Mouse (Mus musculus): ENCODE data around the gene Pramel6.
"Not testable (repeated sequence)": the region's sequence is repeated elsewhere in the genome, so short reads cannot be mapped to it uniquely, and the experiment has no call there.

Pramel6 gene

DNA sequence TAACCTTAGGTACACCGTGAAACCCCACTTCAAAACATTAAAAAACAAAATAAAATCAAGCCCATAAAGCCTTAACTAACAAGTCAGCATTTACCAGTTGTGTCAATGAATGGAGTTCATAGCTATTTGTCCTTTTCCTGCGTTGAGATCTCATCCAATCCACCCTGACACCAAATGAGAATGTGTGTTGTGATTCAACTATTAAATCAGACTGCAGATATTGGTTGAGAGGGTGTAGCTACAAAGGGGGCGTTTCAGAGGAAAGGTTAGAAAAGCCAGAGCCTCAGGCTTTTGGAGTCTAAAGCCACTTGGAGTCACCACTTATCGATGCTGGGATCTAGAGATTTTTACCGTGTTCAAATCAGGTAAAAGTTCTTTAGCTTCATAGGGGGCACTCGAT lies at the start of gene Pramel6:
Gene Pramel6, plus strand, starts transcription at position 301 of the 400 bp plus-strand sequence.
- DNase-seq (ENCODE audit: low spot score in 2 of 2), result no peak

DNA sequence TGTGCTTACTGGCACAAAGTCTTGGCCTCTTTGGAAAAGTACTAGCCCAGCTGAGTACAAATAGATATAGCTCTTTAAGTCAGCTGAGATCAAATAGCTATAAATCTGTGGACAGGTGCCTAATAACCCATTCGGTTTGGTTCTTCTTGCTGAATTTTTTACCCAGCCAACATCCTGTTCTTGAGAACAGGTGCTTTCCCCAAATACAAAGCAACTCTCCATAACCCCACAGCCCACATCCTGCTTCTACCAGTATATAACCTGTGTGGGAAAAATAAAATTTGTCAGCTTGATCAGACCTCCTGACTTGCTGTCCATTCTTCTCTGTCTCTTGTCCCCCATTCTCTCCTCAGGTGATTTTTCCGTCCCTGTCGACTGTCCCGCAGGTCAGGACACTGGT lies 44.6 kb upstream of the Pramel6 start:
- no peak for DNase-seq (ENCODE audit: low spot score in 2 of 2)

DNA sequence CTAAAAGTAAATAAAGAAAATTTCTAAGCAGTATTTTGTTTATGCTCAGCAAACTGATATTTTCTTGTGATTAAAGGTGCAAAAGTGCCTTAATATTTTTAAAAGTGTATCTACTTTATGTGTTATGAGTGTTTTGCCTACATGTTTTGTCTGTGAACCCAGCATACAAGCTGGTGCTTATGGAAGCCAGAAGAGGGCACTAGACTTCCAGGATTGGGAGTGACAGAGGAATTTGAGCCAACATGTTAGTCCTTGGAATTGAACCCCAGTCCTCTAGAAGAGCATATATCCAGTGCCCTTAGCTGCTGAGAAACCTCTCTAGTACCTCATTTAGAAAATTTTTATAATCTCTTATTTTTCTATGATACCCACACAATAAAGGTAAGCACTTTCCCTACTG lies 26.2 kb upstream of the Pramel6 start:
- DNase-seq (ENCODE audit: low spot score in 2 of 2), result no peak

DNA sequence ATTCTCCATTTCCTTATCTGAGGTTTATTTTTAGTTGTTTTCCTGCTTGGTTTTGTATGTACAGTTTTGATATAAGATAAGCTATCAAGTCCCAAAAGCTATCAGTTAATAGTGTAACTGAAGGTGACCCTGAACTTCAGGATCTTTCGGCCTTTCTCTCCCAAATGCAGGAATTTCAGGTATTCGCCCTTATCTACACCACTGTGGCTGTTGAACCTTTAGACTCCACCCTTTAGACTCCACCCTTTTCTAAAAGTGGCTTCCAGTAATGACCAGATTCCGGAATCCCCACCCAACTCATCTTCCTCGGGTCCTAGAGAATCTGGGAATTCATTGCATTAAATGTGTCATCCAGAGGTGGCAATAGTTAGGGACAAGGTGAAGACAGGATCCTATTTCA lies 25.2 kb upstream of the Pramel6 start:
- no peak for DNase-seq (ENCODE audit: low spot score in 2 of 2)

DNA sequence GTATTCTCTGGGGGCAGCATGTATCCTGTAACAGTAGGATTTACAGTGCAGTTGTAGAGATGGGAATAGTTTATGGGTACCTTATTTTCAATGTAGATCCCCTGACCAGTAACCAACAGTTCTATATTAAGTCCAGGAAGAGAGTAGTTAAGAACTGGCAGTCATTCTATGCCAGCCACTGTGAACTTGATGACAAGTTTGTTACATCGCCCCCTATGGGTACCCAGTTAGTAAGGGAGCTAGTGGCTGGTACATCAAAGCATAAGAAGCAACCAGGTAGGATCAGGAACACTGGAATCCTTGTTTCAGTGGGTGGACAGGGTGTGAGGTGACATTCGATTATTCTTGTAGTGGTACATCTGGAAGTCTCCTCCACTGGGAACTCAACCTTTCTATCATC lies 24.1 kb upstream of the Pramel6 start:
- no peak for DNase-seq (ENCODE audit: low spot score in 2 of 2)

DNA sequence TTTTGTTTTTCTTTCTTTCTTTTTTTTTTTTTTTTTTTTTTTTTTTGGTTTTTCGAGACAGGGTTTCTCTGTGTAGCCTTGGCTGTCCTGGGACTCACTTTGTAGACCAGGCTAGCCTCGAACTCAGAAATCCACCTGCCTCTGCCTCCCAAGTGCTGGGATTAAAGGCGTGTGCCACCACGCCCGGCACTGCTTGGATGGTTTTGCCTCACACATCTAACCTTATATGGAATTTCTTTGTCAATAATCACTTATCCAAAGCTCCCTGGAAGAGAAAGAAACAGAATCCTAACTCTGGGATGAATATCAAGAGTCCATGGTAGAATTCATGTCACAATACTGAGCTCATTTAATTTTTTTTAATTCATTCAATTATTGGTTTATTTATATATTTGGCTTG lies 9.4 kb upstream of the Pramel6 start, which contains the start of gene Pramel7:
Gene Pramel7, minus strand, starts transcription at position 101 of the 400 bp plus-strand sequence.
- not testable (repeated sequence) for DNase-seq (ENCODE audit: low spot score in 2 of 2)

DNA sequence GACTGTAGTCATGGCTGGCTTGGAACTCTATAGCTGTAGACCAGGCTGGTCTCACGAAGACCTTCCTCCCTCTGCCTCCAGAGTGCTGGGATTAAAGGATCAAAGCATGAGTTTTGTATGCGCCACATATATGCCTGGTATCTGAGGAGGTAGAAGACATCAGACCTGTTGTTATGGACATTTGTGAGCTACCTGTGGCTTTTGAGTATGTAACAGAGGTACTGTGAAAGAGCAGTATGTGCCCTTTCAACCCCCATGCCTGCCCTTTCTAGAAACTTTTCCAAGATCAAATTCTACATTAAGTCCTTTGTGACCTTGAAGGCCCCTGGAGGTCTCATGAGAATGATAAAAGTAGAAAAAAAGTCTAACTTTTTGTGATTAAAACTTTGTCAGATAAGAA lies 8.7 kb downstream of the Pramel6 start:
- DNase-seq (ENCODE audit: low spot score in 2 of 2), result no peak

DNA sequence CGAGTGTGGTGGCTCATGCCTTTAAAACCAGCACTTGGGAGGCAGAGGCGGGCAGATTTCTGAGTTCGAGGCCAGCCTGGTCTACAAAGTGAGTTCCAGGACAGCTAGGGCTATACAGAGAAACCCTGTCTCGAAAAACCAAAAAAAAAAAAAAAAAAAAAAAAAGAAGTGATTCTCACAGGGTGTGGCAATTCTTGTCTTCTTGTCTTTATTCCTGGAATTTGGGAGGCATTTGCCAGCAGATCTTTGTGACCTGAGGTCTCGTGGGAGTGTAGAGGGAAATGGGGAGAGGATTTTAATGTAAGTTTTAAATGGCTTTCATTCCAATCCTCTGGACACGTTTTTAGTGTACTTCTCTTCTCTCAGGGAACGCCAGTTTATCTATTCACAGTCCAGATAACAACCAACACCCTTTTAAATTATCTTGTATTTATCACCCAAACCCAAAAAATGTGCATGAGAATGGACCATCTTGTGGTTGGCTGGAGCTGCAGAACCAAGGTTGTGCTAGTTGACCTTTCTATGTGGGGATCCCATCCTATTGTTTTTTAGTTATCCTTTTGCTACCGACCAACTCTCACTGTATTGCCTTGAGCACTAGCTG lies 9.2 kb downstream of the Pramel6 start:
- DNase-seq (ENCODE audit: low spot score in 2 of 2), result no peak

DNA sequence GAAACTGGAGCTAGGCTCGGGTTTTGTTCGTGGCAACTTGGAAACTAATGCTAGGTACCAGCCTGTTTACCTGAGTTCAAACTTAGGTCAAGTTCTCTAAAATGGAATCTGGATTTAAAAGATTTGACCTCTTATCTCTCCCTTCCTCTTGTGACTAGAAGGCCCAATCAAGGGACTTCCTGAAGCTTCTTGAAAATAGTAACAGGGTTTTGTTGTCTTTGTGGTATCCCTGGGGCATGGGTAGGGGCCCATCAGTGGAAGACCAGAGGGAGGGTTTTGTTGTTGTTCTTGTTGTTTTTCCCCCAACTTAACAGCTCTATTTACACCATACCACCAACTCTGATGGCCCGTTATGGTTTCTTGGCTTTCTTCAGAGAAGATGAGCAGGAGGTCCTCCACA lies 10.2 kb downstream of the Pramel6 start:
- DNase-seq (ENCODE audit: low spot score in 2 of 2), result no peak

DNA sequence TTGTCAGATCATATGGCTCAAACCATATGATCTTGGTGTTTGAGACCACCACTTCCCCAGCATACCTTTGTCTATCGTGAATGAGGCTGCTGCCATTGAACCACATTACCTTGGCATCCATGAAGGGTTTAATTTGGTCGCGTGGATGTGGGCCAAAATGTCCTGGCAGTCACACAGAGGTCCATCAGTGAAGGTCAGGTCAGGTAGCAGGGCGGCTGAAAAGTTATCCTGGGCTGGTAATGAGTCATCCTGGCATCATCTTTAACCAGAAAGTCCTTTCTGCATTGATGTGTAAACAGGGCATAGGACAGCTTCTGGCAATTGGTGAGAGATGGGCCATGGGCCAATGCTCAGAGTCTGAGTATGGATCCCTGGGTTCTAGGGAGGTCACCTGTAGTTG lies 14.3 kb downstream of the Pramel6 start:
- DNase-seq (ENCODE audit: low spot score in 2 of 2), result no peak

DNA sequence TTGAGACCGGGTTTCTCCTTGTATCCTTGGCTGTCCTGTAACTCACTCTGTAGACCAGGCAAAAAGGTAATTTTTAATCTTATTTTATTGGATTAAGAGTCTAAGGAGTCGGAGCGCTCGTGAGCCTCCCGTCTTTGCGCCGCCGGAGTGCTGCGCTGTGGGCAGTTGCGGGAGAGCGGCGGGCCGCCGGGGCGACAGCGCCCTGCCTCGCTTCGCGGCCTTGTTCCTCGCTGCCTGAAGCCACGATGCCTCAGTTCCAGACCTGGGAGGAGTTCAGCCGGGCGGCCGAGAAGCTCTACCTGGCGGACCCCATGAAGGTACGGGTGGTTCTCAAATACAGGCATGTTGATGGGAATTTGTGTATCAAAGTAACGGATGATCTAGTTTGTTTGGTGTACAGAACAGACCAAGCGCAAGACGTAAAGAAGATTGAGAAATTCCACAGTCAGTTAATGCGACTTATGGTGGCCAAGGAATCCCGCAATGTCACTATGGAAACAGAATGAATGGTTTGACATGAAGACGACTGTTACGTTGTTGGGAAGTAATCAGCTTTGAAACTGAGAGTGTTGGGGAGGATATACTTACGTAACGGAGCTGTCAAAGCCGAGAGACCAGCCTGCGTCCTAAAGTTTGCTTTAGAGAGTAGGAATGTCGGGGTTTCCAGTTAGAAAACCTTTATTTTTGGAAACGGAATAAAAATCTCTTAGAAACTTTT lies 19.7 kb downstream of the Pramel6 start:
- peak in 1 of 2 experiments; percentile 5 for DNase-seq (ENCODE audit: low spot score in 2 of 2)

DNA sequence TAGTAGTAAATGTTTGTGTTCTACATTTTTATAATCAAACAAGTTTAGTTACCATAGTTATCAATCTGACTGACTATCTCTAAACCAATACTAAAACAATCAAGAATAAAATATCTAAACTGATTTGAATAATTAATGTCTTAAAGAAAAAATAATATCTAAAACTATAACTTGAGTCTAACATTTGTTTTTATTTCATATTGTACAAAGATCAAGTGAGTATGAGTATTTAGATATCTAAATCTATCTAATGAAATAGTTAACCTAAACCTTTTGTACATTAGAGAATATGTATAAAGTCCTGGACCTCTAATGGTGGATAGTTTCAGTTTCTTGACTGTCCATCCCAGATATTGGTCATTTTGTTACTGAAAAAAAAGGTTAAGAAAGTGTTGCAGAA lies 25.1 kb downstream of the Pramel6 start, which contains the start of gene Olfr153:
Gene Olfr153, plus strand, starts transcription at position 301 of the 400 bp plus-strand sequence.
- DNase-seq (ENCODE audit: low spot score in 2 of 2), result no peak

DNA sequence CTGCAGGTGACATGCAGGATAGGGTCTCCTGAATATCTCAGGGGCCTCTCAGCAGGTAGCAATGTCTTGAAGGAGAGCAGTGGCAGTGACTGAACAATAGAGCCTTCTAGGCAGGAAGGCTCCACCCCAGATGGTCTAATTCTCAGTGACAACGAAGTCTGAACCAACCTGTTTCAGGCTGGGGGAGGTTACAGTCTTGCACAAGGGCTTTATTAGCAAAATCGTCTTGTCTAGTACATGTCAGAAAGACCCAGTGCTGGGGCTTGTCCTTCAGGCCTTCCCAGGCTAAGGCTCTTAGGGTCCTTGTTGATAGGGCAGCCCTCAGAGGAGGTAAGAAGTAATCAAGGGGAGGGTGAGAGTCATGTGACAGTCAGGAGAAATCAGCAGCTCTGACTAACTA lies 28.5 kb downstream of the Pramel6 start:
- DNase-seq (ENCODE audit: low spot score in 2 of 2), result no peak

DNA sequence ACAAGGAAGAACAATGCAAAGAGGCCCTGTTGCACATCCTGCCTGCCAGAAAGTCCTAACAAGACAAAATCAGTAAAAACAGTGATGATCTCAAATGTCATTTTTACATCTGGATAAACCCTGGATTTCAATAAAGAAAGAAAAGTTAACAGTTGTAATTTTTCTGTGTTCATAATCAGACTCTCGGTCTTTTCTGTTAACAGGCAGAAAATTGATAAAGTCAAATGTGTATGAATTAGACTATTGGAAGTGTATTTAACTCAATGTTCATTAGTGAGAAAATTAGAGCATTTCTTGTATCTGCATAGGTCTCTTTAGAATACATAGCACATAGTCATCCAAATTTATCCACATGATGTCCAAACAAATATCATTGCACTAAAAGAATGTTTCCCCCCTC lies 39.1 kb downstream of the Pramel6 start, which contains the start of gene Olfr1128:
Gene Olfr1128, minus strand, starts transcription at position 101 of the 400 bp plus-strand sequence.
- DNase-seq (ENCODE audit: low spot score in 2 of 2), result no peak

All from left cerebral cortex, adult 9 months (tissue).